Mouse (Mus musculus) yolk sac, embryonic 10.5 days (tissue): ENCODE measurements at regions not wholly inside any gene's neighbourhood (a gene's known extent, or its start where the extent isn't known, plus 50 kb on each side); places are given as distances from the start of the nearest gene placed in this dataset.

ENCODE experiments used
- DNase-seq: peaks from one replicate; pipeline ENCODE4 v3.0.0-alpha.2; 2017; ENCODE audit warnings: low spot score

GRCm38 (mm10) chr19:29194066-29194830, 57.4 kb upstream of the Jak2 start:
- DNase-seq: no peak

DNA sequence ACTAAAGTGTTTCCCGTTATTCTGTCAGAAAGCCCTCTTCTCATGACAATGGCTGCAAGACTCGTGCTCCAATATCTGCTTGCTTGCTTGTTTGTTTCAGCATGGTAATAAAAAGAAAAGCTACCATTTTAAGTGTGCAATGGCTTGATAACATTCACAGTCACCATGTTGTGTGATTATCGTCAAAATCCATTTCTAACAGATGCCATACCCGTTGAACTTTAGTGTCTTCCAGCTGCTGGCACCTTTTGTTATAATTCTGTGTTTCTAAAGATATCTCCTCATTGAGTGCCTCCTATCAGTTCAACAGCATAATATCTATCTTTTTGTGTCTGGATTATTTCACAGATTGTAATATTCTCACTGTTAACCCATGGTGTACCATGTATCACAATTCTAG, 55.4 kb upstream of the Jak2 start:
- DNase-seq: no peak

DNA sequence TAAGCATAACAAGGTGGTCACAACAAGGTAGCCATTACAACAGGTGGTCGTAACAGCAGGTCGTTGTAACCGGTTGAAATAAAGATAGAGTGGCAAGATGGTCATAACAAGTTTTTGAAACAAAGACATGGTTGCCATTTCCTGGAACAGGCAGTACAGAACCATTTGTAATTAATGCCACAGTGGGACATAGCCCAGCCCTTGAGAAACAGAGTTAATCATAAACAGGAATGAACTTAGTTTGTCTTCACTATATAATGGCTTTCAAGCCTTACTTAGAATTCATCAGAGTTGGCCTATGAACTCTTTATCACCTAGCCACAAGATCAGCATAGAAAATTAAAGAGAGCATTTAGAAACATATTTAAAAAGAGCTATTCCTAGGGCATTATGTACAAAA, 53.0 kb upstream of the Jak2 start:
- DNase-seq: peak; percentile 12

DNA sequence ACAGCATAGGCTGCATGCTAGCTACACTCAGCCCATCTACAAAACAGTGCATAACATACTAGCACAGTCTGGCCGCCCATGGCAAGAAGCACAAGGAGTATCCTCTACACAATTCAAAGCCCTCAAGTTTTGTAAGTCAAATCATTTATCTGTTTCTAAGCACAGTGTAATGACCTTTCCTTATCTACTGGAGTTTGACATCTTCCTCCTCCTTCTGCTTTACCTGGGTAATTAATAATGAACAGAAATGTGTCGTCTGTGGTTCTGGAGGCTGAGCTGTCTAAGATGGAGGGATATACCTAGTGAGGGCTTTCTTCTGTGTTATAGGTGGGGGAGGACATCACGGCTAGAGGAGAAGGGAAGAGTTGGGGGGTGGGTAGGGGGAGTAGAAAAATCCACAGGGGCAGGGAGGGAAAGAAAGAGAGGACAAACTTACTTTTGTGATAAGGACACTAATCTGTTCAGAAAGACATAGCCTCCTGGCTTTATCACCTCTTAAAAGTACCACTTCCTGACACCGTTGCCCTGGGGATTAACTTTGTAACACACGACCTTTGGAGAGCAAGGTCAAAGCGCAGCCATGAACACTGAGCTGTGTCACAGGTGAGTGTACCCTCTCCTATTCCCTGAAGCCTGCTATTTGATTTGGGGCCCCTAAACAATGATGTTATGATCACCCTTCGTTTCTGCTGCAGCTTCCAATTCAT, 52.4 kb upstream of the Jak2 start:
- DNase-seq: peak; percentile 23

DNA sequence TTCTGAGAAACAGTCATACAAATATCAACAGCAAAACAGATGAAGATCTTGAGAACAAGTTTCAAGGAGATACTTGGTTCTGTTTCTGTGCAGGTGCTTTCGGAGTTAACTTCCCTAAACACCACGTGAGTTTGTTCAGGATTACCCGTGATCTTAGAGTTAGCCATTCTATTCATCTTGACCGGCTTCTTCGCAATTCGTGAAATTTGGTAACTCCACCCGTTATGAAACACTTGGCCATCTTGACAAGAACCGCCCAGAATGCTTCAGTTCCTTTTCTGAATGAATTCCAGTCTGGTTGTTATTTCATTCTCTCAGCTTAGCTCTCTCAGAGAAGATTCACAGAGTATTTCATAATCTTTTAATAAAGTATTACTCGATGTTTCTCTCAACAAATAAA, 50.0 kb upstream of the Jak2 start:
- no peak for DNase-seq
